Mouse (Mus musculus): ENCODE measurements at regions not wholly inside any gene's neighbourhood (a gene's known extent, or its start where the extent isn't known, plus 50 kb on each side); places are given as distances from the start of the nearest gene placed in this dataset.

GRCm38 (mm10) chr6:31149164-31149563 lies 190.3 kb upstream of the Klf14 start:
- TF ChIP-seq CTCF (IDR thresholded peaks at IDR 0.05; ENCODE audit: low read depth), result no peak
- no peak for TF ChIP-seq EP300 (IDR thresholded peaks at IDR 0.05; ENCODE audit: low read depth)

Measured in liver, embryonic 14.5 days (tissue).